Mouse (Mus musculus) lung, postnatal 0 days (tissue): Measurements from ENCODE around the gene Sgms1.

ENCODE experiments used
- CTCF ChIP-seq: IDR thresholded peaks from 2 replicates; pipeline ENCODE4 v1.5.1; 2016; ENCODE audit warnings: antibody characterized with exemption, mild to moderate bottlenecking
- EP300 ChIP-seq: IDR thresholded peaks from 2 replicates; pipeline ENCODE4 v1.6.1; 2016; ENCODE audit warnings: antibody characterized with exemption, mild to moderate bottlenecking, control low read depth

GRCm38 (mm10) chr19:32313304-32313703, 76.2 kb downstream of the Sgms1 start:
- TF ChIP-seq CTCF: no peak
- no peak for TF ChIP-seq EP300
